Mouse (Mus musculus): ENCODE data around the gene Pfdn5. TPM values are rescaled to one million over a fixed set of nuclear protein-coding genes. Genes with fewer than 3 reads are reported as not detected.

Pfdn5 gene
- polyA plus RNA-seq, 1 experiment from 2014 or later, result 306 TPM

GRCm38 (mm10) chr15:102358126-102358525 lies 32.2 kb downstream of the Pfdn5 start:
- no peak for ATAC-seq
- WGBS, result 4% methylated on average over 25 of the region's 25 CpGs
- H3K4me1 ChIP-seq (replicated peaks), result peaks cover 27% of the 10 kb centered on the region

DNA sequence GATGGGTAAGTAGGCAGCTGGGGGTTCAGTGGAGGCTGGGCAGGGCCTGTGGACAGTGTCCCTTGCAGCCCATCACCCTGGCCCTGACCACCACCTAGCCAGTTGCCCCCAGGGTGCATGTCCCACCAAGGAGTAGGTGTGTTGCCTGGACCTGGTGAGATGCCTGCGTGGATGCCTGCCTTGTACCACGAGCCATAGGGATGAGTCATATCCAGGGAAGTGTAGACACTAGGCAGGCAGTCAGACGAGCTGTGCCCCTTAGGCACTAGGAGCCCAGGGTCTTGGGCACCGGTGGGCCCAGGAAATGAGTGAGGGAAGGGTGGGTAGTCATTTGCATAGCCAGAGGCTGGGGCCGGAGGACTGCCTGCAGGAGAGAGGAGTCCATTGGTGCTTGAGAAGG lies 32.9 kb downstream of the Pfdn5 start:
- 41% methylated on average over 5 of the region's 5 CpGs for WGBS
- H3K27me3 ChIP-seq (replicated peaks), result peaks cover 37% of the 10 kb centered on the region
- H3K27ac ChIP-seq, result no peak overlapping the region
- no peak overlapping the region for H3K9ac ChIP-seq
- H3K4me1 ChIP-seq (replicated peaks), result peaks cover 27% of the 10 kb centered on the region
- H3K36me3 ChIP-seq, result no peaks in the 10 kb centered on the region
- H3K4me3 ChIP-seq (replicated peaks), result no peak overlapping the region
- no peak overlapping the region for H3K4me2 ChIP-seq (replicated peaks)
- no peak for ATAC-seq
- H3K9me3 ChIP-seq, result no peaks in the 10 kb centered on the region

More at GRCm38 (mm10) chr15:102358126-102358525, 32.2 kb downstream of the Pfdn5 start:
- no peak overlapping the region for H3K9ac ChIP-seq
- 0 out of 2 replicates have a peak overlapping the region, but pooled peaks have one; percentile 10 for H3K4me3 ChIP-seq (replicated peaks)
- no peaks in the 10 kb centered on the region for H3K36me3 ChIP-seq
- peak overlapping the region; percentile 48 for H3K4me2 ChIP-seq (replicated peaks)
- H3K27me3 ChIP-seq (replicated peaks), result peaks cover 37% of the 10 kb centered on the region
- no peaks in the 10 kb centered on the region for H3K9me3 ChIP-seq
- no peak overlapping the region for H3K27ac ChIP-seq

GRCm38 (mm10) chr15:102362648-102363047 lies 36.7 kb downstream of the Pfdn5 start:
- H3K4me1 ChIP-seq (replicated peaks), result peaks cover 26% of the 10 kb centered on the region
- H3K4me3 ChIP-seq (replicated peaks), result 0 out of 2 replicates have a peak overlapping the region, but pooled peaks have one; percentile 4
- H3K27me3 ChIP-seq (replicated peaks), result peaks cover 20% of the 10 kb centered on the region
- peak overlapping the region; percentile 51 for H3K4me2 ChIP-seq (replicated peaks)
- WGBS, result 12% methylated on average over 14 of the region's 14 CpGs
- H3K9ac ChIP-seq, result peak overlapping the region; percentile 32
- H3K36me3 ChIP-seq, result no peaks in the 10 kb centered on the region
- 0 out of 2 replicates have a peak overlapping the region, but pooled peaks have one; percentile 2 for H3K27ac ChIP-seq
- 0 out of 2 replicates have a peak, but pooled peaks have one; percentile 16 for ATAC-seq
- no peaks in the 10 kb centered on the region for H3K9me3 ChIP-seq

DNA sequence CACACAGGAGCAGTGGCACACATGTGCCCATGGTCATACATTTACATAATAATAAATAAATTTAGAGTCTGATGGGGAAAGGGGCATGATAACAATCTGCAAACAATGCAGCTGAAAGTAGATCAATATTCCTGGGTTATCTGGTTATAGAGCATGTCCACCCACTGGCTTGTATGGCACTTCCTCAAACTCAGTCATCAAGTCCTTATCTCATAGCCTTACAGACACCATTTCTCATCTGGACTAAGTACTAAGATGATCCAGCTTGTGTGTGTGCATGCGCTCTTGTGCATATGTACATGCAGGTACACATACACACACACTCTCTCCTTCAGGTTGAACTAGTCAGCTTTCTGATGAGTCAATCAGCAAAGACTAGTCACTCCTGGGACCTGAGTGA lies 38.8 kb downstream of the Pfdn5 start:
- Histone ChIP-seq H3K27me3 (replicated peaks) (peaks cover 5% of the 10 kb centered on the region), H3K4me2 (replicated peaks) (no peak overlapping the region), H3K9ac (no peak overlapping the region), H3K27ac (no peak overlapping the region), H3K4me1 (replicated peaks) (peaks cover 17% of the 10 kb centered on the region), H3K36me3 (no peaks in the 10 kb centered on the region), H3K4me3 (replicated peaks) (no peak overlapping the region), H3K9me3 (no peaks in the 10 kb centered on the region)
- WGBS, result 95% methylated on average over 1 of the region's 1 CpGs
- ATAC-seq, result no peak

DNA sequence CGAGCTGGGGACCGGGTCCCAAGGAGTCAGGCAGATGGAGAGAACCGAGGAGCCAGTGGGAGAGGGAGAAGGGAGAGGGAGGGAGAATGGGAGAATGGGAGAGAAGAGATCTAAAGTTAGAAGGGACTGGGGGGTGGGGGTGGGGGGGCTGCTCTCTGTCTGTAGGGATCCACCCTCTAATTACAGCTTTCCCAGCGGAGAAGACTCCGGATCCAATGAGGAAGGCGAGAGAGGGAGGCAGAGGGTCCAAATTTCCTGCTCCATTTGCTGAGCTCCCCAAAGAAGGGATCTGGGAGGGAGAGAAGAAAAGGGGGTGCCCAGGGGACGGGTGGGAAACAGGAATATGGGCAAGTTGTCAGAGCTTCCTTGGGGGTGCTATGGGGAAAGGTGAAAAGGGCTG lies 40.3 kb downstream of the Pfdn5 start:
- peaks cover 10% of the 10 kb centered on the region for H3K27me3 ChIP-seq (replicated peaks)
- H3K4me2 ChIP-seq (replicated peaks), result peak overlapping the region; percentile 52
- H3K36me3 ChIP-seq, result no peaks in the 10 kb centered on the region
- peak overlapping the region; percentile 37 for H3K9ac ChIP-seq
- 13% methylated on average over 7 of the region's 7 CpGs for WGBS
- peaks cover 30% of the 10 kb centered on the region for H3K4me1 ChIP-seq (replicated peaks)
- peak overlapping the region; percentile 23; the same call in 1 of the 2 replicates for H3K4me3 ChIP-seq (replicated peaks)
- no peaks in the 10 kb centered on the region for H3K9me3 ChIP-seq
- no peak for ATAC-seq
- H3K27ac ChIP-seq, result no peak overlapping the region

GRCm38 (mm10) chr15:102366733-102367344 lies 40.9 kb downstream of the Pfdn5 start, which contains the start of gene Sp7:
Gene Sp7 (minus strand): TSS chr15:102367182.
- H3K9ac ChIP-seq, result peak within 1 kb of the TSS; percentile 37
- ATAC-seq, result no peak
- peaks cover 10% of the 10 kb centered on the region for H3K27me3 ChIP-seq (replicated peaks)
- no peaks in the 10 kb centered on the region for H3K9me3 ChIP-seq
- no peak within 1 kb of the TSS for H3K27ac ChIP-seq
- WGBS, result 10% methylated on average over 14 of the region's 15 CpGs
- peak within 1 kb of the TSS; percentile 52 for H3K4me2 ChIP-seq (replicated peaks)
- H3K4me1 ChIP-seq (replicated peaks), result peaks cover 31% of the 10 kb centered on the region
- no peaks in the 10 kb centered on the region for H3K36me3 ChIP-seq
- peak within 1 kb of the TSS; percentile 23 for H3K4me3 ChIP-seq (replicated peaks)

GRCm38 (mm10) chr15:102369972-102370371 lies 44.1 kb downstream of the Pfdn5 start:
- peak overlapping the region; percentile 55 for H3K4me2 ChIP-seq (replicated peaks)
- no peak for ATAC-seq
- no peak overlapping the region for H3K4me3 ChIP-seq (replicated peaks)
- no peaks in the 10 kb centered on the region for H3K36me3 ChIP-seq
- H3K27me3 ChIP-seq (replicated peaks), result peaks cover 10% of the 10 kb centered on the region
- peaks cover 25% of the 10 kb centered on the region for H3K4me1 ChIP-seq (replicated peaks)
- WGBS, result 17% methylated on average over 13 of the region's 13 CpGs
- H3K9me3 ChIP-seq, result no peaks in the 10 kb centered on the region
- H3K9ac ChIP-seq, result peak overlapping the region; percentile 3; the same call in 1 of the 2 replicates
- no peak overlapping the region for H3K27ac ChIP-seq

DNA sequence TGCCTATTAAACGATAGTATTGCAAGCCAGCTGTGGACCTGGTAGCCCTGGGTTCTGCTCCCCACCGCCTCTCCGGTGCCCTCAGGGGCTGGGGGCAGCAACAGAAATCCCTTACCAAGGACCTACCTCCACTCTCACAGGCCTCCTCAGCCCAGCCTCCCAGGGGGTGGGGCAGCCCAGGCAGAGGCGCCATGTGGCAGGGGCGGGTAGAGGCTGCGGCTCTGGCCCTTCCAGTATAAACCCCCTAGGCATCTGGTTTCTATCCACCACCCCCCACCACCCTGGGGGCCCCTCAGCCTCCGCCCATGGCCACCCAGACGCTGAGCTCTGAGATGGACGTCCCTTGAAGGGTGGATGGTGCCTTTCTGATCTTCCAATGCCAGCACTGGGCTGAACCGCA lies 44.8 kb downstream of the Pfdn5 start:
- WGBS, result 7% methylated on average over 10 of the region's 10 CpGs
- peak; percentile 82 for ATAC-seq
- H3K4me1 ChIP-seq (replicated peaks), result peaks cover 25% of the 10 kb centered on the region

DNA sequence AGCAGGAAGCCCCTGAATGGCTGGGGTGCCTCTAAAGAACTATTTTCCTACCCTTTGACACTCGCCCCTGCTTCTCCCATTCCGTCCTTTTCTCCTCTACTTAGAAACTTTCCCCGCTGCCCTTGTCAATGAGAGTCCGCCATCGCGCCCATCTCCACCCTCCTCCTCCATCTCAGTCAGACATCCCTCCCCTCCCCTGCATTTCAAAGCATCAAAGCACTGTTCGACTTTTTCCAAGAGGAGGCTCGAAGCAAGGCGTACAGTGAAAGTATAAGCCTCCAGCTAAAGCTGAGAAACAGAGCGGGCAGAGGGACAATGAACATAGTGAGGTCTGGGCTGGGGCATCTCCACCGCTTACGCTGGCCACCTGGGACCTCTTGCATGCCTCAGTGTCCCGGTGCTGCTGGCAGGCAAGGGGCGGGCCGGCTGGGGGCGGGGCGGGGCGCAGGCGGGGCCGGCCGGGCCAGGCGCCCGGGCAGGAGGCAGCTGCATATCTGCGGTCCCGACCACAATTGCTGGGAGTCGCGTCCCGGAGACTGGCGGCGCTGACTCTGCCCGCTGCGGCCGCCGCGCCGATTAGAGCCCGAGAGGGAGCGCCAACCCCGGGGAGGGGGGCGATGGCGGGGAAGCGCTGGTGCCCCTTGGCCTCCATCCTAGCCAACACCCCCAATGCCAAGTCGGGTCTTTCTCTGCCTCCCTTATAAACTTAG lies 50.7 kb downstream of the Pfdn5 start:
- H3K36me3 ChIP-seq, result no peaks in the 10 kb centered on the region

More for the DNA sequence above, 44.8 kb downstream of the Pfdn5 start:
- H3K9me3 ChIP-seq, result no peaks in the 10 kb centered on the region
- H3K36me3 ChIP-seq, result no peaks in the 10 kb centered on the region
- peak overlapping the region; percentile 18 for H3K4me3 ChIP-seq (replicated peaks)
- peak overlapping the region; percentile 36; the same call in 1 of the 2 replicates for H3K27ac ChIP-seq
- H3K9ac ChIP-seq, result peak overlapping the region; percentile 29; the same call in 1 of the 2 replicates
- H3K27me3 ChIP-seq (replicated peaks), result 0 out of 2 replicates have a peak, but pooled peaks cover 4% of the 10 kb centered on the region
- H3K4me2 ChIP-seq (replicated peaks), result peak overlapping the region; percentile 55

GRCm38 (mm10) chr15:102377163-102377543 lies 51.2 kb downstream of the Pfdn5 start:
- ATAC-seq, result peak; percentile 82
- Histone ChIP-seq H3K4me1 (replicated peaks) (peaks cover 14% of the 10 kb centered on the region; the same call in 1 of the 2 replicates), H3K4me3 (replicated peaks) (peak overlapping the region; percentile 63)

More for the DNA sequence above, 50.7 kb downstream of the Pfdn5 start:
- peak overlapping the region; percentile 70 for H3K9ac ChIP-seq
- ATAC-seq, result peak; percentile 90
- peak overlapping the region; percentile 64 for H3K27ac ChIP-seq
- peaks cover 14% of the 10 kb centered on the region; the same call in 1 of the 2 replicates for H3K4me1 ChIP-seq (replicated peaks)
- H3K4me3 ChIP-seq (replicated peaks), result peak overlapping the region; percentile 63
- under 1% methylated on average over 43 of the region's 43 CpGs for WGBS
- no peaks in the 10 kb centered on the region for H3K9me3 ChIP-seq
- no peaks in the 10 kb centered on the region for H3K27me3 ChIP-seq (replicated peaks)
- H3K4me2 ChIP-seq (replicated peaks), result peak overlapping the region; percentile 99

DNA sequence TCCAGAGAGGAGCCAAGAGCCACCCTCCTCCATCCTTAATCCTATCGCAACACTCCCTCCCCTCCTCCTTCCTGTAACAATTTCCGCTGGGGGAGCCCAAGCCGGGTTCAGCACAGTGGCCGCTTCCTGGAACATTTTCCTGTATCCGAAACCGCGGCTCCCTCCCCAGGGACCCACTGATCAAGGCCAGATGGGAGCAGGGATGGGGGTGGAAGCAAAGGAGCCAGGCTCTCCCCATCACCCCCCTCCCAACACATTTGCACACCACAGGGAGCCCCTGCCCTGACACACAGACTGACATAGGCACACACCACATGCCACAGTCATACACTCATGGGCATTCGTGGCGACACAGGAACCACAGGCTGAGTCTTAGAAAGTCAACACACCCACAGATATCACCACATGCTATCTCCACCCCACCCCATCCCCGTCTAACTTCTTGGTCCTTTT lies 51.9 kb downstream of the Pfdn5 start:
- H3K4me1 ChIP-seq (replicated peaks), result peaks cover 14% of the 10 kb centered on the region; the same call in 1 of the 2 replicates
- H3K9me3 ChIP-seq, result no peaks in the 10 kb centered on the region
- H3K9ac ChIP-seq, result no peak overlapping the region
- peak overlapping the region; percentile 99 for H3K4me2 ChIP-seq (replicated peaks)
- no peaks in the 10 kb centered on the region for H3K36me3 ChIP-seq
- WGBS, result 16% methylated on average over 10 of the region's 10 CpGs
- H3K27me3 ChIP-seq (replicated peaks), result no peaks in the 10 kb centered on the region
- ATAC-seq, result 0 out of 2 replicates have a peak, but pooled peaks have one; percentile 21
- H3K27ac ChIP-seq, result peak overlapping the region; percentile 61
- no peak overlapping the region for H3K4me3 ChIP-seq (replicated peaks)

More at GRCm38 (mm10) chr15:102377163-102377543, 51.2 kb downstream of the Pfdn5 start:
- whole genome bisulfite sequencing, result under 1% methylated on average over 7 of the region's 7 CpGs
- Histone ChIP-seq H3K27ac (peak overlapping the region; percentile 64), H3K27me3 (replicated peaks) (no peaks in the 10 kb centered on the region), H3K4me2 (replicated peaks) (peak overlapping the region; percentile 99), H3K9ac (peak overlapping the region; percentile 70), H3K9me3 (no peaks in the 10 kb centered on the region), H3K36me3 (no peaks in the 10 kb centered on the region)

All from intestine, embryonic 15.5 days (tissue).